Mouse (Mus musculus) skeletal muscle tissue, adult 2 months (tissue): ENCODE measurements around the gene Aak1.
A peak's percentile ranks its signal among the peaks of the same experiment; 100 is the strongest.

ENCODE experiments used
- DNase-seq: peaks from one replicate; pipeline ENCODE4 v3.0.0-alpha.2; 2012; ENCODE audit warnings: low read depth, low spot score

The Aak1 gene

GRCm38 (mm10) chr6:86848915-86849644, at the start of gene Aak1:
TSS of gene Aak1 (plus strand) at chr6:86849517.
- DNase-seq: peak; percentile 84

GRCm38 (mm10) chr6:86800467-86800866, 48.9 kb upstream of the Aak1 start:
- DNase-seq: no peak

GRCm38 (mm10) chr6:86801431-86801830, 47.9 kb upstream of the Aak1 start:
- no peak for DNase-seq

GRCm38 (mm10) chr6:86804646-86805045, 44.7 kb upstream of the Aak1 start:
- DNase-seq: no peak

GRCm38 (mm10) chr6:86806455-86807086, 42.7 kb upstream of the Aak1 start:
- peak; percentile 50 for DNase-seq

- DNase-seq: no peak
Measured at GRCm38 (mm10) chr6:86812919-86813318, 36.4 kb upstream of the Aak1 start.

GRCm38 (mm10) chr6:86813341-86813740, 36.0 kb upstream of the Aak1 start:
- DNase-seq: no peak

- DNase-seq: no peak
Measured at GRCm38 (mm10) chr6:86814926-86815325, 34.4 kb upstream of the Aak1 start.

GRCm38 (mm10) chr6:86815436-86815835, 33.9 kb upstream of the Aak1 start:
- no peak for DNase-seq

- DNase-seq: no peak
Measured at GRCm38 (mm10) chr6:86816586-86816985, 32.7 kb upstream of the Aak1 start.

GRCm38 (mm10) chr6:86818914-86819313, 30.4 kb upstream of the Aak1 start:
- no peak for DNase-seq

GRCm38 (mm10) chr6:86819926-86820325, 29.4 kb upstream of the Aak1 start:
- DNase-seq: no peak

- DNase-seq: no peak
Measured at GRCm38 (mm10) chr6:86820690-86821089, 28.6 kb upstream of the Aak1 start.

GRCm38 (mm10) chr6:86822285-86823050, 26.8 kb upstream of the Aak1 start:
- peak; percentile 68 for DNase-seq

GRCm38 (mm10) chr6:86823051-86823431, 26.3 kb upstream of the Aak1 start:
- no peak for DNase-seq

GRCm38 (mm10) chr6:86823824-86824223, 25.5 kb upstream of the Aak1 start:
- DNase-seq: no peak

- no peak for DNase-seq
Measured at GRCm38 (mm10) chr6:86824401-86824800, 24.9 kb upstream of the Aak1 start.

- DNase-seq: no peak
Measured at GRCm38 (mm10) chr6:86827432-86827831, 21.9 kb upstream of the Aak1 start.

- DNase-seq: no peak
Measured at GRCm38 (mm10) chr6:86829768-86830167, 19.5 kb upstream of the Aak1 start.

- DNase-seq: peak; percentile 71
Measured at GRCm38 (mm10) chr6:86830738-86831500, 18.4 kb upstream of the Aak1 start.

- DNase-seq: peak; percentile 89
Measured at GRCm38 (mm10) chr6:86832802-86833502, 16.4 kb upstream of the Aak1 start.
